Mouse (Mus musculus): ENCODE data around the gene Trap1. TPM values are rescaled to one million over a fixed set of nuclear protein-coding genes. Genes with fewer than 3 reads are reported as not detected.
"Not testable (repeated sequence)": the region's sequence is repeated elsewhere in the genome, so short reads cannot be mapped to it uniquely, and the experiment has no call there.

The Trap1 gene
- polyA plus RNA-seq, 1 experiment from 2014 or later = 88.9 TPM

GRCm38 (mm10) chr16:4078302-4078701 is 675 bp upstream of the Trap1 start:
- H3K4me2 ChIP-seq (replicated peaks) = peak overlapping the region; percentile 59
- H3K27me3 ChIP-seq; H3K9ac ChIP-seq; H3K36me3 ChIP-seq; H3K27ac ChIP-seq (replicated peaks); H3K9me3 ChIP-seq (replicated peaks); ATAC-seq (ENCODE audit: insufficient number of reproducible peaks, low FRiP score, low TSS enrichment, low read depth): not testable (repeated sequence)
- peak overlapping the region; percentile 97 for H3K4me3 ChIP-seq (replicated peaks)
- 73% methylated on average over 10 of the region's 10 CpGs for WGBS
- H3K4me1 ChIP-seq = peaks cover 11% of the 10 kb centered on the region

GRCm38 (mm10) chr16:4074836-4075235 is 2.8 kb downstream of the Trap1 start:
- no peaks in the 10 kb centered on the region for H3K36me3 ChIP-seq
- H3K4me2 ChIP-seq (replicated peaks) = no peak overlapping the region
- H3K27me3 ChIP-seq = no peaks in the 10 kb centered on the region
- H3K9ac ChIP-seq = no peak overlapping the region
- H3K4me3 ChIP-seq (replicated peaks) = no peak overlapping the region
- H3K9me3 ChIP-seq (replicated peaks) = no peaks in the 10 kb centered on the region
- H3K27ac ChIP-seq (replicated peaks) = no peak overlapping the region
- peaks cover 11% of the 10 kb centered on the region for H3K4me1 ChIP-seq
- WGBS = 67% methylated on average over 3 of the region's 3 CpGs
- ATAC-seq (ENCODE audit: insufficient number of reproducible peaks, low FRiP score, low TSS enrichment, low read depth) = no peak

- WGBS = 51% methylated on average over 6 of the region's 6 CpGs
- Histone ChIP-seq H3K27me3 (no peaks in the 10 kb centered on the region), H3K9ac (no peak overlapping the region)
Measured at GRCm38 (mm10) chr16:4074297-4074696, 3.3 kb downstream of the Trap1 start.

GRCm38 (mm10) chr16:4068588-4068987 is 9.0 kb downstream of the Trap1 start:
- 57% methylated on average over 8 of the region's 8 CpGs for WGBS
- Histone ChIP-seq H3K4me3 (replicated peaks) (no peak overlapping the region), H3K9me3 (replicated peaks) (no peaks in the 10 kb centered on the region), H3K27me3 (no peaks in the 10 kb centered on the region), H3K4me1 (no peaks in the 10 kb centered on the region), H3K27ac (replicated peaks) (no peak overlapping the region), H3K9ac (no peak overlapping the region), H3K4me2 (replicated peaks) (no peak overlapping the region), H3K36me3 (peaks cover 50% of the 10 kb centered on the region)
- ATAC-seq (ENCODE audit: insufficient number of reproducible peaks, low FRiP score, low TSS enrichment, low read depth) = no peak

More at GRCm38 (mm10) chr16:4074297-4074696, 3.3 kb downstream of the Trap1 start:
- peaks cover 11% of the 10 kb centered on the region for H3K4me1 ChIP-seq
- H3K4me3 ChIP-seq (replicated peaks) = no peak overlapping the region
- no peak for ATAC-seq (ENCODE audit: insufficient number of reproducible peaks, low FRiP score, low TSS enrichment, low read depth)
- H3K27ac ChIP-seq (replicated peaks) = no peak overlapping the region
- H3K9me3 ChIP-seq (replicated peaks) = no peaks in the 10 kb centered on the region
- no peaks in the 10 kb centered on the region for H3K36me3 ChIP-seq
- H3K4me2 ChIP-seq (replicated peaks) = no peak overlapping the region

- no peak overlapping the region for H3K4me2 ChIP-seq (replicated peaks)
- no peaks in the 10 kb centered on the region for H3K9me3 ChIP-seq (replicated peaks)
- no peak overlapping the region for H3K4me3 ChIP-seq (replicated peaks)
- H3K27ac ChIP-seq (replicated peaks) = no peak overlapping the region
- H3K27me3 ChIP-seq = no peaks in the 10 kb centered on the region
- no peaks in the 10 kb centered on the region for H3K4me1 ChIP-seq
- 93% methylated on average over 4 of the region's 4 CpGs for WGBS
- H3K36me3 ChIP-seq = peaks cover 83% of the 10 kb centered on the region
- H3K9ac ChIP-seq = no peak overlapping the region
- no peak for ATAC-seq (ENCODE audit: insufficient number of reproducible peaks, low FRiP score, low TSS enrichment, low read depth)
Measured at GRCm38 (mm10) chr16:4064945-4065344, 12.7 kb downstream of the Trap1 start.

GRCm38 (mm10) chr16:4053811-4054210 is 23.8 kb downstream of the Trap1 start:
- H3K9me3 ChIP-seq (replicated peaks) = no peaks in the 10 kb centered on the region
- H3K36me3 ChIP-seq = peaks cover 88% of the 10 kb centered on the region
- ATAC-seq (ENCODE audit: insufficient number of reproducible peaks, low FRiP score, low TSS enrichment, low read depth) = no peak
- H3K4me1 ChIP-seq = no peaks in the 10 kb centered on the region
- no peak overlapping the region for H3K4me2 ChIP-seq (replicated peaks)
- no peak overlapping the region for H3K27ac ChIP-seq (replicated peaks)
- H3K9ac ChIP-seq = no peak overlapping the region
- no peak overlapping the region for H3K4me3 ChIP-seq (replicated peaks)
- no peaks in the 10 kb centered on the region for H3K27me3 ChIP-seq
- 79% methylated on average over 3 of the region's 3 CpGs for WGBS

- Histone ChIP-seq H3K4me1 (no peaks in the 10 kb centered on the region), H3K36me3 (peaks cover 88% of the 10 kb centered on the region), H3K9ac (no peak overlapping the region), H3K9me3 (replicated peaks) (no peaks in the 10 kb centered on the region), H3K4me2 (replicated peaks) (no peak overlapping the region), H3K27me3 (no peaks in the 10 kb centered on the region), H3K4me3 (replicated peaks) (no peak overlapping the region), H3K27ac (replicated peaks) (no peak overlapping the region)
- no peak for ATAC-seq (ENCODE audit: insufficient number of reproducible peaks, low FRiP score, low TSS enrichment, low read depth)
- WGBS = 92% methylated on average over 4 of the region's 4 CpGs
Measured at GRCm38 (mm10) chr16:4052601-4053000, 25.0 kb downstream of the Trap1 start.

- no peak overlapping the region for H3K9ac ChIP-seq
- no peak overlapping the region for H3K4me2 ChIP-seq (replicated peaks)
- H3K4me1 ChIP-seq = no peaks in the 10 kb centered on the region
- no peak overlapping the region for H3K27ac ChIP-seq (replicated peaks)
- 81% methylated on average over 4 of the region's 4 CpGs for WGBS
- no peak for ATAC-seq (ENCODE audit: insufficient number of reproducible peaks, low FRiP score, low TSS enrichment, low read depth)
- no peaks in the 10 kb centered on the region for H3K9me3 ChIP-seq (replicated peaks)
- no peak overlapping the region for H3K4me3 ChIP-seq (replicated peaks)
- H3K27me3 ChIP-seq = no peaks in the 10 kb centered on the region
- peaks cover 88% of the 10 kb centered on the region for H3K36me3 ChIP-seq
Measured at GRCm38 (mm10) chr16:4045524-4045923, 32.1 kb downstream of the Trap1 start.

- H3K9me3 ChIP-seq (replicated peaks) = no peaks in the 10 kb centered on the region
- ATAC-seq (ENCODE audit: insufficient number of reproducible peaks, low FRiP score, low TSS enrichment, low read depth) = no peak
- H3K9ac ChIP-seq = no peak overlapping the region
- peaks cover 88% of the 10 kb centered on the region for H3K36me3 ChIP-seq
- H3K4me1 ChIP-seq = no peaks in the 10 kb centered on the region
- no peaks in the 10 kb centered on the region for H3K27me3 ChIP-seq
- no peak overlapping the region for H3K4me2 ChIP-seq (replicated peaks)
- no peak overlapping the region for H3K4me3 ChIP-seq (replicated peaks)
- WGBS = 81% methylated on average over 2 of the region's 2 CpGs
- H3K27ac ChIP-seq (replicated peaks) = no peak overlapping the region
Measured at GRCm38 (mm10) chr16:4044093-4044492, 33.5 kb downstream of the Trap1 start.

GRCm38 (mm10) chr16:4041646-4042045 is 36.0 kb downstream of the Trap1 start:
- H3K9me3 ChIP-seq (replicated peaks) = no peaks in the 10 kb centered on the region
- H3K9ac ChIP-seq = no peak overlapping the region
- no peak overlapping the region for H3K4me2 ChIP-seq (replicated peaks)
- H3K27ac ChIP-seq (replicated peaks) = no peak overlapping the region
- peaks cover 84% of the 10 kb centered on the region for H3K36me3 ChIP-seq
- no peak for ATAC-seq (ENCODE audit: insufficient number of reproducible peaks, low FRiP score, low TSS enrichment, low read depth)
- H3K27me3 ChIP-seq = no peaks in the 10 kb centered on the region
- H3K4me1 ChIP-seq = no peaks in the 10 kb centered on the region
- 99% methylated on average over 4 of the region's 4 CpGs for WGBS
- H3K4me3 ChIP-seq (replicated peaks) = no peak overlapping the region

GRCm38 (mm10) chr16:4040206-4040605 is 37.4 kb downstream of the Trap1 start:
- no peaks in the 10 kb centered on the region for H3K4me1 ChIP-seq
- no peak overlapping the region for H3K4me3 ChIP-seq (replicated peaks)
- no peak for ATAC-seq (ENCODE audit: insufficient number of reproducible peaks, low FRiP score, low TSS enrichment, low read depth)
- H3K9ac ChIP-seq = no peak overlapping the region
- WGBS = 80% methylated on average over 5 of the region's 5 CpGs
- H3K4me2 ChIP-seq (replicated peaks) = no peak overlapping the region
- no peaks in the 10 kb centered on the region for H3K27me3 ChIP-seq
- H3K36me3 ChIP-seq = peaks cover 74% of the 10 kb centered on the region
- H3K9me3 ChIP-seq (replicated peaks) = no peaks in the 10 kb centered on the region
- no peak overlapping the region for H3K27ac ChIP-seq (replicated peaks)

GRCm38 (mm10) chr16:4037690-4038089 is 39.9 kb downstream of the Trap1 start:
- Histone ChIP-seq H3K9me3 (replicated peaks) (no peaks in the 10 kb centered on the region), H3K27ac (replicated peaks) (no peak overlapping the region), H3K4me3 (replicated peaks) (no peak overlapping the region), H3K9ac (no peak overlapping the region), H3K36me3 (peaks cover 56% of the 10 kb centered on the region), H3K27me3 (no peaks in the 10 kb centered on the region), H3K4me1 (no peaks in the 10 kb centered on the region), H3K4me2 (replicated peaks) (no peak overlapping the region)
- 93% methylated on average over 7 of the region's 7 CpGs for WGBS
- ATAC-seq (ENCODE audit: insufficient number of reproducible peaks, low FRiP score, low TSS enrichment, low read depth) = no peak
